Mouse (Mus musculus) hindbrain, embryonic 10.5 days (tissue): Measurements from ENCODE around the gene Ccdc6. TPM values are rescaled to one million over a fixed set of nuclear protein-coding genes. Genes with fewer than 3 reads are reported as not detected.
A peak's percentile ranks its signal among the peaks of the same experiment; 100 is the strongest.

ENCODE experiments used
- DNase-seq: peaks from one replicate; pipeline ENCODE4 v3.0.0-alpha.2; 2017; ENCODE audit warnings: low spot score
- H3K27ac ChIP-seq: fragments of 300-500 bp; sonication (generic); 2 replicates; pipeline ENCODE4 v1.5.1; 2016; ENCODE audit warnings: mild to moderate bottlenecking, moderate library complexity
- H3K27me3 ChIP-seq: fragments of 300-500 bp; sonication (generic); 2 replicates; pipeline ENCODE4 v1.6.1; 2016; ENCODE audit warnings: mild to moderate bottlenecking; ENCODE audit not compliant: poor library complexity, insufficient read depth, severe bottlenecking
- H3K36me3 ChIP-seq: fragments of 300-500 bp; sonication (generic); 2 replicates; pipeline ENCODE4 v1.6.1; 2016; ENCODE audit warnings: mild to moderate bottlenecking, moderate library complexity
- H3K4me1 ChIP-seq: fragments of 300-500 bp; sonication (generic); replicated peaks from 2 replicates; pipeline ENCODE4 v1.6.1; 2016; ENCODE audit warnings: mild to moderate bottlenecking
- H3K4me3 ChIP-seq: fragments of 300-500 bp; sonication (generic); 2 replicates; pipeline ENCODE4 v1.5.1; 2016; ENCODE audit warnings: mild to moderate bottlenecking, moderate library complexity
- H3K9me3 ChIP-seq: fragments of 300-500 bp; sonication (generic); 2 replicates; pipeline ENCODE4 v1.6.1; 2016; ENCODE audit warnings: mild to moderate bottlenecking, moderate library complexity
- WGBS: fragments of 180-500 bp; shearing (Covaris S2); methylation state at CpG from one replicate; pipeline ENCODE4 v1.1.7; 2016; 5-methylcytosine and 5-hydroxymethylcytosine counted together
- polyA plus RNA-seq: library from polyadenylated mRNA; unstranded; fragments of >200 nt; fragmentation: Nextera tagmentation; extraction: Ambion mirVana; gene quantifications from 2 replicates; pipeline ENCODE4 v1.2.1, GENCODE M21; 2016

Ccdc6 gene
- polyA plus RNA-seq, 1 experiment from 2014 or later: 14.2 TPM

GRCm38 (mm10) chr10:70097911-70098569 is 1.1 kb downstream of the Ccdc6 start:
- Histone ChIP-seq H3K4me1 (peaks cover 52% of the 10 kb centered on the region), H3K36me3 (peaks cover 26% of the 10 kb centered on the region), H3K27ac (peak overlapping the region; percentile 96), H3K9me3 (peaks cover 9% of the 10 kb centered on the region), H3K27me3 (no peaks in the 10 kb centered on the region), H3K4me3 (peak overlapping the region; percentile 90)
- DNase-seq: peak; percentile 59
- under 1% methylated on average over 29 of the region's 29 CpGs for WGBS

GRCm38 (mm10) chr10:70098626-70099025 is 1.7 kb downstream of the Ccdc6 start:
- peak overlapping the region; percentile 96; the same call in 1 of the 2 replicates for H3K27ac ChIP-seq
- peaks cover 52% of the 10 kb centered on the region for H3K4me1 ChIP-seq
- no peaks in the 10 kb centered on the region for H3K27me3 ChIP-seq
- WGBS: 19% methylated on average over 6 of the region's 6 CpGs
- peak; percentile 14 for DNase-seq
- peak overlapping the region; percentile 90 for H3K4me3 ChIP-seq
- peaks cover 9% of the 10 kb centered on the region for H3K9me3 ChIP-seq
- peaks cover 31% of the 10 kb centered on the region for H3K36me3 ChIP-seq

GRCm38 (mm10) chr10:70099052-70099451 is 2.1 kb downstream of the Ccdc6 start:
- 24% methylated on average over 8 of the region's 8 CpGs for WGBS
- Histone ChIP-seq H3K27ac (no peak overlapping the region), H3K4me1 (peaks cover 49% of the 10 kb centered on the region), H3K36me3 (peaks cover 36% of the 10 kb centered on the region), H3K27me3 (no peaks in the 10 kb centered on the region), H3K9me3 (peaks cover 9% of the 10 kb centered on the region), H3K4me3 (peak overlapping the region; percentile 90)
- DNase-seq: peak; percentile 6

- H3K9me3 ChIP-seq: peaks cover 9% of the 10 kb centered on the region
- H3K4me1 ChIP-seq: peaks cover 31% of the 10 kb centered on the region
- H3K4me3 ChIP-seq: no peak overlapping the region
- DNase-seq: no peak
- 92% methylated on average over 4 of the region's 4 CpGs for WGBS
- no peaks in the 10 kb centered on the region for H3K27me3 ChIP-seq
- H3K27ac ChIP-seq: no peak overlapping the region
- H3K36me3 ChIP-seq: peaks cover 58% of the 10 kb centered on the region
Observed at GRCm38 (mm10) chr10:70102086-70102485, 5.2 kb downstream of the Ccdc6 start.

- 66% methylated on average over 13 of the region's 13 CpGs for WGBS
- H3K4me3 ChIP-seq: no peak overlapping the region
- H3K4me1 ChIP-seq: peaks cover 17% of the 10 kb centered on the region
- peaks cover 4% of the 10 kb centered on the region; the same call in 1 of the 2 replicates for H3K9me3 ChIP-seq
- no peak overlapping the region for H3K27ac ChIP-seq
- no peak for DNase-seq
- H3K36me3 ChIP-seq: peaks cover 44% of the 10 kb centered on the region
- H3K27me3 ChIP-seq: no peaks in the 10 kb centered on the region
Observed at GRCm38 (mm10) chr10:70108016-70108415, 11.1 kb downstream of the Ccdc6 start.

GRCm38 (mm10) chr10:70109974-70110373 is 13.1 kb downstream of the Ccdc6 start:
- Histone ChIP-seq H3K27ac (no peak overlapping the region), H3K9me3 (0 out of 2 replicates have a peak, but pooled peaks cover 4% of the 10 kb centered on the region), H3K4me1 (peaks cover 17% of the 10 kb centered on the region), H3K27me3 (no peaks in the 10 kb centered on the region), H3K36me3 (peaks cover 42% of the 10 kb centered on the region), H3K4me3 (no peak overlapping the region)
- no peak for DNase-seq
- WGBS: 73% methylated on average over 5 of the region's 5 CpGs

- 90% methylated on average over 7 of the region's 7 CpGs for WGBS
- no peak overlapping the region for H3K27ac ChIP-seq
- H3K4me3 ChIP-seq: no peak overlapping the region
- H3K4me1 ChIP-seq: peaks cover 14% of the 10 kb centered on the region
- H3K27me3 ChIP-seq: no peaks in the 10 kb centered on the region
- DNase-seq: no peak
- peaks cover 34% of the 10 kb centered on the region for H3K36me3 ChIP-seq
- H3K9me3 ChIP-seq: 0 out of 2 replicates have a peak, but pooled peaks cover 4% of the 10 kb centered on the region
Observed at GRCm38 (mm10) chr10:70110815-70111214, 13.9 kb downstream of the Ccdc6 start.

GRCm38 (mm10) chr10:70111643-70112042 is 14.7 kb downstream of the Ccdc6 start:
- Histone ChIP-seq H3K4me1 (peaks cover 14% of the 10 kb centered on the region), H3K9me3 (0 out of 2 replicates have a peak, but pooled peaks cover 7% of the 10 kb centered on the region), H3K4me3 (no peak overlapping the region), H3K36me3 (peaks cover 28% of the 10 kb centered on the region), H3K27ac (no peak overlapping the region), H3K27me3 (no peaks in the 10 kb centered on the region)
- WGBS: 90% methylated on average over 6 of the region's 6 CpGs
- DNase-seq: no peak

GRCm38 (mm10) chr10:70114048-70114635 is 17.2 kb downstream of the Ccdc6 start:
- 0 out of 2 replicates have a peak, but pooled peaks cover 7% of the 10 kb centered on the region for H3K9me3 ChIP-seq
- 91% methylated on average over 8 of the region's 8 CpGs for WGBS
- H3K36me3 ChIP-seq: peaks cover 28% of the 10 kb centered on the region

GRCm38 (mm10) chr10:70116454-70116853 is 19.5 kb downstream of the Ccdc6 start:
- Histone ChIP-seq H3K27me3 (no peaks in the 10 kb centered on the region), H3K9me3 (0 out of 2 replicates have a peak, but pooled peaks cover 7% of the 10 kb centered on the region), H3K4me3 (no peak overlapping the region), H3K4me1 (peaks cover 37% of the 10 kb centered on the region), H3K36me3 (peaks cover 28% of the 10 kb centered on the region), H3K27ac (no peak overlapping the region)
- 91% methylated on average over 7 of the region's 7 CpGs for WGBS
- no peak for DNase-seq

More at GRCm38 (mm10) chr10:70114048-70114635, 17.2 kb downstream of the Ccdc6 start:
- peaks cover 20% of the 10 kb centered on the region for H3K4me1 ChIP-seq
- H3K27ac ChIP-seq: no peak overlapping the region
- H3K4me3 ChIP-seq: no peak overlapping the region
- DNase-seq: no peak
- no peaks in the 10 kb centered on the region for H3K27me3 ChIP-seq

GRCm38 (mm10) chr10:70119451-70119850 is 22.5 kb downstream of the Ccdc6 start:
- peak; percentile 8 for DNase-seq
- 42% methylated on average over 9 of the region's 9 CpGs for WGBS

GRCm38 (mm10) chr10:70119851-70120370 is 23.0 kb downstream of the Ccdc6 start:
- peaks cover 46% of the 10 kb centered on the region for H3K4me1 ChIP-seq
- H3K9me3 ChIP-seq: 0 out of 2 replicates have a peak, but pooled peaks cover 3% of the 10 kb centered on the region
- no peaks in the 10 kb centered on the region; the same call in 1 of the 2 replicates for H3K36me3 ChIP-seq
- no peaks in the 10 kb centered on the region for H3K27me3 ChIP-seq
- H3K4me3 ChIP-seq: no peak overlapping the region
- DNase-seq: peak; percentile 32
- WGBS: 39% methylated on average over 9 of the region's 9 CpGs
- peak overlapping the region; percentile 84 for H3K27ac ChIP-seq

More at GRCm38 (mm10) chr10:70119451-70119850, 22.5 kb downstream of the Ccdc6 start:
- Histone ChIP-seq H3K4me3 (no peak overlapping the region), H3K27me3 (no peaks in the 10 kb centered on the region), H3K4me1 (peaks cover 45% of the 10 kb centered on the region), H3K27ac (peak overlapping the region; percentile 84), H3K9me3 (0 out of 2 replicates have a peak, but pooled peaks cover 3% of the 10 kb centered on the region), H3K36me3 (peaks cover 3% of the 10 kb centered on the region)
